Mouse (Mus musculus) stomach, embryonic 16.5 days (tissue): ENCODE measurements around the gene Scin. TPM values are rescaled to one million over a fixed set of nuclear protein-coding genes. Genes with fewer than 3 reads are reported as not detected.
"Not testable (repeated sequence)": the region's sequence is repeated elsewhere in the genome, so short reads cannot be mapped to it uniquely, and the experiment has no call there.

Experiments used
- ATAC-seq: fragments of 200-750 bp; cut with Nextera tagmentation; 2 replicates; pipeline ENCODE4 v1.8.0; 2017; ENCODE audit warnings: moderate number of reproducible peaks, moderate TSS enrichment; ENCODE audit not compliant: insufficient read depth, low FRiP score
- H3K27ac ChIP-seq: fragments of 300-500 bp; sonication (generic); 2 replicates; pipeline ENCODE4 v1.5.1; 2014; ENCODE audit warnings: low read length
- H3K27me3 ChIP-seq: fragments of 300-500 bp; sonication (generic); 2 replicates; pipeline ENCODE4 v1.6.1; 2014; ENCODE audit warnings: low read length, control low read depth, mixed read lengths; ENCODE audit not compliant: control insufficient read depth, insufficient read depth
- H3K36me3 ChIP-seq: fragments of 300-500 bp; sonication (generic); 2 replicates; pipeline ENCODE4 v1.6.1; 2014; ENCODE audit warnings: low read length; ENCODE audit not compliant: control insufficient read depth, insufficient read depth
- H3K4me1 ChIP-seq: fragments of 300-500 bp; sonication (generic); 2 replicates; pipeline ENCODE4 v1.6.1; 2014; ENCODE audit warnings: low read length, control low read depth, mixed read lengths; ENCODE audit not compliant: control insufficient read depth, insufficient read depth
- H3K4me2 ChIP-seq: fragments of 300-500 bp; sonication (generic); 2 replicates; pipeline ENCODE4 v1.6.1; 2014; ENCODE audit warnings: low read depth, low read length, mixed read lengths
- H3K4me3 ChIP-seq: fragments of 300-500 bp; sonication (generic); replicated peaks from 2 replicates; pipeline ENCODE4 v1.5.1; 2014; ENCODE audit warnings: mild to moderate bottlenecking, low read length
- H3K9ac ChIP-seq: fragments of 300-500 bp; sonication (generic); 2 replicates; pipeline ENCODE4 v1.6.1; 2014; ENCODE audit warnings: low read length
- H3K9me3 ChIP-seq: fragments of 300-500 bp; sonication (generic); replicated peaks from 2 replicates; pipeline ENCODE4 v1.6.1; 2016; ENCODE audit warnings: low read length, control low read depth; ENCODE audit not compliant: control insufficient read depth
- WGBS: fragments of 180-500 bp; shearing (Covaris S2); extraction: QIAGEN DNeasy Blood & Tissue Kit; methylation state at CpG from one replicate; pipeline ENCODE4 v1.1.7; 2014; 5-methylcytosine and 5-hydroxymethylcytosine counted together
- polyA plus RNA-seq: library from polyadenylated mRNA; unstranded; fragments of >200 nt; fragmentation: Nextera tagmentation; extraction: Ambion mirVana; gene quantifications from 2 replicates; pipeline ENCODE4 v1.2.1, GENCODE M21; 2015

Gene Scin
- polyA plus RNA-seq: 7.5 and 9.6 TPM in 2 replicates

GRCm38 (mm10) chr12:40133573-40134271 is at the start of gene Scin:
Gene Scin (minus strand): TSS chr12:40134228.
- Histone ChIP-seq H3K4me2 (peak within 1 kb of the TSS; percentile 83), H3K27ac (no peak within 1 kb of the TSS), H3K36me3 (no peaks in the 10 kb centered on the region), H3K4me3 (peak within 1 kb of the TSS; percentile 47), H3K4me1 (peaks cover 10% of the 10 kb centered on the region), H3K9me3 (no peaks in the 10 kb centered on the region), H3K9ac (peak within 1 kb of the TSS; percentile 60), H3K27me3 (peaks cover 18% of the 10 kb centered on the region)
- 1% methylated on average over 39 of the region's 39 CpGs for WGBS
- no peak for ATAC-seq

- no peaks in the 10 kb centered on the region for H3K27me3 ChIP-seq
- no peaks in the 10 kb centered on the region for H3K4me1 ChIP-seq
- no peak for ATAC-seq
- 60% methylated on average over 6 of the region's 6 CpGs for WGBS
- no peak overlapping the region for H3K9ac ChIP-seq
- H3K4me2 ChIP-seq: no peak overlapping the region
- H3K36me3 ChIP-seq: no peaks in the 10 kb centered on the region
- H3K9me3 ChIP-seq: 0 out of 2 replicates have a peak, but pooled peaks cover 3% of the 10 kb centered on the region
- H3K4me3 ChIP-seq: no peak overlapping the region
- H3K27ac ChIP-seq: no peak overlapping the region
Observed at GRCm38 (mm10) chr12:40177089-40177488, 43.1 kb upstream of the Scin start.

GRCm38 (mm10) chr12:40176158-40176557 is 42.1 kb upstream of the Scin start:
- ATAC-seq: no peak
- Histone ChIP-seq H3K4me1 (no peaks in the 10 kb centered on the region), H3K4me2 (no peak overlapping the region), H3K9me3 (0 out of 2 replicates have a peak, but pooled peaks cover 3% of the 10 kb centered on the region), H3K36me3 (no peaks in the 10 kb centered on the region), H3K4me3 (no peak overlapping the region), H3K27ac (no peak overlapping the region), H3K9ac (no peak overlapping the region), H3K27me3 (no peaks in the 10 kb centered on the region)
- WGBS: 66% methylated on average over 2 of the region's 2 CpGs

- not testable (repeated sequence) for H3K27ac ChIP-seq, H3K9ac ChIP-seq, ATAC-seq, H3K4me3 ChIP-seq, H3K4me1 ChIP-seq, H3K9me3 ChIP-seq, H3K4me2 ChIP-seq, H3K27me3 ChIP-seq, H3K36me3 ChIP-seq
- 27% methylated on average over 1 of the region's 1 CpGs for WGBS
Observed at GRCm38 (mm10) chr12:40175171-40175570, 41.1 kb upstream of the Scin start.

GRCm38 (mm10) chr12:40171637-40172036 is 37.6 kb upstream of the Scin start:
- H3K4me2 ChIP-seq: no peak overlapping the region
- 68% methylated on average over 2 of the region's 2 CpGs for WGBS
- no peaks in the 10 kb centered on the region for H3K4me1 ChIP-seq
- H3K9ac ChIP-seq: no peak overlapping the region
- no peaks in the 10 kb centered on the region for H3K36me3 ChIP-seq
- H3K27me3 ChIP-seq: no peaks in the 10 kb centered on the region
- ATAC-seq: no peak
- no peak overlapping the region for H3K4me3 ChIP-seq
- no peak overlapping the region for H3K27ac ChIP-seq
- no peaks in the 10 kb centered on the region for H3K9me3 ChIP-seq

- Histone ChIP-seq H3K4me3 (no peak overlapping the region), H3K9me3 (no peaks in the 10 kb centered on the region), H3K27ac (no peak overlapping the region), H3K9ac (no peak overlapping the region), H3K4me2 (no peak overlapping the region), H3K27me3 (no peaks in the 10 kb centered on the region), H3K4me1 (no peaks in the 10 kb centered on the region), H3K36me3 (no peaks in the 10 kb centered on the region)
- ATAC-seq: no peak
- WGBS: 98% methylated on average over 1 of the region's 1 CpGs
Observed at GRCm38 (mm10) chr12:40169675-40170074, 35.6 kb upstream of the Scin start.

GRCm38 (mm10) chr12:40164621-40165020 is 30.6 kb upstream of the Scin start:
- WGBS: 8% methylated on average over 2 of the region's 2 CpGs
- peak; percentile 60 for ATAC-seq
- H3K27ac ChIP-seq: no peak overlapping the region
- H3K4me2 ChIP-seq: no peak overlapping the region
- H3K4me1 ChIP-seq: no peaks in the 10 kb centered on the region
- no peaks in the 10 kb centered on the region for H3K36me3 ChIP-seq
- no peak overlapping the region for H3K4me3 ChIP-seq
- H3K9ac ChIP-seq: no peak overlapping the region
- H3K27me3 ChIP-seq: no peaks in the 10 kb centered on the region
- no peaks in the 10 kb centered on the region for H3K9me3 ChIP-seq

GRCm38 (mm10) chr12:40160777-40161176 is 26.7 kb upstream of the Scin start:
- no peak overlapping the region for H3K27ac ChIP-seq
- H3K9ac ChIP-seq: no peak overlapping the region
- H3K36me3 ChIP-seq: no peaks in the 10 kb centered on the region
- no peaks in the 10 kb centered on the region for H3K4me1 ChIP-seq
- no peaks in the 10 kb centered on the region for H3K27me3 ChIP-seq
- no peak overlapping the region for H3K4me2 ChIP-seq
- H3K9me3 ChIP-seq: no peaks in the 10 kb centered on the region
- no peak overlapping the region for H3K4me3 ChIP-seq
- 58% methylated on average over 2 of the region's 2 CpGs for WGBS
- ATAC-seq: no peak

- H3K4me2 ChIP-seq: no peak overlapping the region
- 84% methylated on average over 6 of the region's 6 CpGs for WGBS
- H3K27me3 ChIP-seq: no peaks in the 10 kb centered on the region
- H3K27ac ChIP-seq: no peak overlapping the region
- no peaks in the 10 kb centered on the region for H3K36me3 ChIP-seq
- no peak for ATAC-seq
- no peak overlapping the region for H3K9ac ChIP-seq
- no peaks in the 10 kb centered on the region for H3K4me1 ChIP-seq
- no peak overlapping the region for H3K4me3 ChIP-seq
- no peaks in the 10 kb centered on the region for H3K9me3 ChIP-seq
Observed at GRCm38 (mm10) chr12:40154188-40154587, 20.2 kb upstream of the Scin start.
